ENCODE assay signal across 29 mouse cellular contexts in genomic region chr3:108778761-108779540, GRCm38 (mm10). TPM values are rescaled to one million over a fixed set of nuclear protein-coding genes. Genes with fewer than 3 reads are reported as not detected.
DNase-seq lines count a peak whose midpoint lies in the region; ATAC-seq and TF ChIP-seq lines count a peak whose summit lies in the region.
"Had no signal": no experiment of that assay in that cellular context is flagged by ENCODE, and none has a peak within 500 bp of the region (broad histone marks: within the 10 kb centered on the region; RNA-seq: fewer than 3 reads in every experiment).

No protein-coding gene starts in this region.

- no peak for TF ChIP-seq EP300 in stomach, postnatal 0 days (optimal IDR thresholded peaks at IDR 0.05)

- no peak for TF ChIP-seq POLR2A in liver, adult 2 months (IDR thresholded peaks at IDR 0.05; ENCODE audit: extremely low read depth, insufficient read depth, low read length)

- no peak overlapping the region for H3K9ac ChIP-seq in embryonic facial prominence, embryonic 14.5 days (ENCODE audit: low read depth, low read length)
- no peak overlapping the region for H3K9ac ChIP-seq in liver, adult 2 months (ENCODE audit: low read depth, low read length)
- no peak overlapping the region for H3K9ac ChIP-seq in stomach, postnatal 0 days (ENCODE audit: low read length)
- no peak overlapping the region for H3K9ac ChIP-seq in kidney, embryonic 16.5 days (replicated peaks; ENCODE audit: low read length)
- H3K9ac ChIP-seq: embryonic facial prominence, embryonic 12.5 days; forebrain, embryonic 13.5 days; heart, embryonic 12.5 days; heart, embryonic 15.5 days; hindbrain, embryonic 15.5 days had no signal

- H3K27me3 ChIP-seq in embryonic facial prominence, embryonic 14.5 days (replicated peaks; ENCODE audit: control insufficient read depth, insufficient read depth, low read length), result no peaks in the 10 kb centered on the region
- no peaks in the 10 kb centered on the region for H3K27me3 ChIP-seq in embryonic facial prominence, embryonic 10.5 days (replicated peaks; ENCODE audit: low read depth, poor library complexity, severe bottlenecking)
- no peaks in the 10 kb centered on the region for H3K27me3 ChIP-seq in liver, adult 2 months (ENCODE audit: control insufficient read depth, insufficient read depth, low read length)
- no peaks in the 10 kb centered on the region for H3K27me3 ChIP-seq in stomach, postnatal 0 days (ENCODE audit: control insufficient read depth, insufficient read depth, low read length)
- H3K27me3 ChIP-seq in kidney, embryonic 16.5 days (ENCODE audit: insufficient read depth, low read length), result no peaks in the 10 kb centered on the region
- H3K27me3 ChIP-seq: embryonic facial prominence, embryonic 12.5 days; forebrain, embryonic 13.5 days; hindbrain, embryonic 15.5 days had no signal

- no peaks in the 10 kb centered on the region for H3K9me3 ChIP-seq in embryonic facial prominence, embryonic 14.5 days (ENCODE audit: control insufficient read depth, low read length)
- no peaks in the 10 kb centered on the region for H3K9me3 ChIP-seq in embryonic facial prominence, embryonic 10.5 days
- no peaks in the 10 kb centered on the region for H3K9me3 ChIP-seq in stomach, postnatal 0 days (ENCODE audit: control insufficient read depth, low read length)
- no peaks in the 10 kb centered on the region for H3K9me3 ChIP-seq in kidney, embryonic 16.5 days (ENCODE audit: low read length)
- H3K9me3 ChIP-seq: embryonic facial prominence, embryonic 12.5 days; forebrain, embryonic 10.5 days; forebrain, embryonic 13.5 days; heart, embryonic 12.5 days; heart, embryonic 15.5 days; hindbrain, embryonic 15.5 days had no signal

- TF ChIP-seq CTCF in liver, adult 2 months (IDR thresholded peaks at IDR 0.05; ENCODE audit: low read depth, low read length), result no peak
- no peak for TF ChIP-seq CTCF in stomach, postnatal 0 days (IDR thresholded peaks at IDR 0.05; ENCODE audit: low read depth)

- no peak for ATAC-seq in embryonic facial prominence, embryonic 14.5 days (ENCODE audit: low read depth)
- no peak for ATAC-seq in stomach, postnatal 0 days (ENCODE audit: low FRiP score, low TSS enrichment)
- no peak for ATAC-seq in kidney, embryonic 16.5 days (ENCODE audit: low FRiP score, low TSS enrichment)
- ATAC-seq: activated CD4-positive, CD25-positive, alpha-beta regulatory T cell, adult 4 months; forebrain, embryonic 13.5 days; forebrain, embryonic 16.5 days had no signal

- H3K27ac ChIP-seq in embryonic facial prominence, embryonic 14.5 days (replicated peaks; ENCODE audit: low read depth, low read length), result 0 out of 2 replicates have a peak overlapping the region, but pooled peaks have one; percentile 8
- no peak overlapping the region for H3K27ac ChIP-seq in embryonic facial prominence, embryonic 10.5 days (replicated peaks)
- H3K27ac ChIP-seq in liver, adult 2 months (replicated peaks; ENCODE audit: insufficient read depth, low read depth, low read length), result no peak overlapping the region
- peak overlapping the region; percentile 53 for H3K27ac ChIP-seq in stomach, postnatal 0 days (replicated peaks)
- no peak overlapping the region for H3K27ac ChIP-seq in kidney, embryonic 16.5 days (ENCODE audit: low read length)
- H3K27ac ChIP-seq: embryonic facial prominence, embryonic 12.5 days; forebrain, embryonic 10.5 days; forebrain, embryonic 13.5 days; gastrocnemius, adult 2 months; heart, embryonic 15.5 days; hindbrain, embryonic 15.5 days had no signal

- H3K79me2 ChIP-seq in liver, adult 2 months (ENCODE audit: control insufficient read depth, insufficient read depth, low read length), result no peaks in the 10 kb centered on the region

- WGBS in embryonic facial prominence, embryonic 14.5 days, result 72% methylated on average over 4 of the region's 4 CpGs
- WGBS in embryonic facial prominence, embryonic 10.5 days, result 71% methylated on average over 4 of the region's 4 CpGs
- 38% methylated on average over 4 of the region's 4 CpGs for WGBS in liver, adult 2 months
- WGBS in stomach, postnatal 0 days, result 64% methylated on average over 4 of the region's 4 CpGs
- 59% methylated on average over 4 of the region's 4 CpGs for WGBS in kidney, embryonic 16.5 days

- no peak overlapping the region for H3K4me2 ChIP-seq in embryonic facial prominence, embryonic 14.5 days (ENCODE audit: low read depth, low read length)
- no peak overlapping the region for H3K4me2 ChIP-seq in stomach, postnatal 0 days (replicated peaks; ENCODE audit: low read depth)
- H3K4me2 ChIP-seq in kidney, embryonic 16.5 days (replicated peaks; ENCODE audit: low read depth, low read length), result no peak overlapping the region
- H3K4me2 ChIP-seq: embryonic facial prominence, embryonic 12.5 days; forebrain, embryonic 13.5 days; heart, embryonic 12.5 days; heart, embryonic 15.5 days; hindbrain, embryonic 15.5 days had no signal

- no peak overlapping the region for H3K4me3 ChIP-seq in embryonic facial prominence, embryonic 14.5 days (ENCODE audit: low read depth, low read length)
- no peak overlapping the region for H3K4me3 ChIP-seq in embryonic facial prominence, embryonic 10.5 days
- no peak overlapping the region for H3K4me3 ChIP-seq in liver, adult 2 months (ENCODE audit: insufficient read depth, low read depth, low read length)
- H3K4me3 ChIP-seq in stomach, postnatal 0 days (ENCODE audit: low read depth, low read length), result no peak overlapping the region
- H3K4me3 ChIP-seq in kidney, embryonic 16.5 days (ENCODE audit: low read length), result no peak overlapping the region
- H3K4me3 ChIP-seq: embryonic facial prominence, embryonic 12.5 days; forebrain, embryonic 10.5 days; forebrain, embryonic 13.5 days; gastrocnemius, adult 2 months; heart, embryonic 12.5 days; heart, embryonic 15.5 days; hindbrain, embryonic 15.5 days had no signal

- H3K4me1 ChIP-seq in embryonic facial prominence, embryonic 14.5 days (ENCODE audit: control insufficient read depth, insufficient read depth, low read length), result peaks cover 18% of the 10 kb centered on the region
- peaks cover 10% of the 10 kb centered on the region for H3K4me1 ChIP-seq in embryonic facial prominence, embryonic 10.5 days
- peaks cover 5% of the 10 kb centered on the region; the same call in 1 of the 2 replicates for H3K4me1 ChIP-seq in liver, adult 2 months (ENCODE audit: control insufficient read depth, insufficient read depth, low read length)
- H3K4me1 ChIP-seq in stomach, postnatal 0 days (replicated peaks; ENCODE audit: control insufficient read depth, insufficient read depth), result peaks cover 4% of the 10 kb centered on the region
- no peaks in the 10 kb centered on the region for H3K4me1 ChIP-seq in kidney, embryonic 16.5 days (ENCODE audit: insufficient read depth, low read length)

- DNase-seq in embryonic facial prominence, embryonic 14.5 days (ENCODE audit: low spot score), result no peak
- no peak for DNase-seq in embryonic facial prominence, embryonic 10.5 days (ENCODE audit: low spot score)
- DNase-seq in liver, adult 2 months (ENCODE audit: extremely low read depth, low read depth, low spot score), result peak; percentile 85
- no peak for DNase-seq in liver
- peak; percentile 55 to 60 for DNase-seq in urinary bladder, postnatal 36 days (ENCODE audit: low spot score in 2 of 2)
- no peak for DNase-seq in urinary bladder, postnatal 25 days (ENCODE audit: low spot score)
- DNase-seq in stomach, postnatal 0 days (ENCODE audit: low spot score), result no peak
- DNase-seq: adrenal gland, postnatal 10 days; adrenal gland, postnatal 36 days; cerebellum, adult 18-20 months; cerebellum, adult 9-10 months; cerebellum, postnatal 14 days; gastrocnemius, adult 2 months; gastrocnemius, postnatal 14 days; heart, adult 18-20 months; heart, postnatal 10 days; heart, postnatal 4 days had no signal

- no peaks in the 10 kb centered on the region for H3K36me3 ChIP-seq in embryonic facial prominence, embryonic 14.5 days (ENCODE audit: control insufficient read depth, insufficient read depth, low read length)
- no peaks in the 10 kb centered on the region for H3K36me3 ChIP-seq in embryonic facial prominence, embryonic 10.5 days (replicated peaks)
- H3K36me3 ChIP-seq in liver, adult 2 months (ENCODE audit: control insufficient read depth, insufficient read depth, low read length), result no peaks in the 10 kb centered on the region
- H3K36me3 ChIP-seq in stomach, postnatal 0 days (ENCODE audit: control insufficient read depth, insufficient read depth, low read length), result no peaks in the 10 kb centered on the region
- H3K36me3 ChIP-seq in kidney, embryonic 16.5 days (ENCODE audit: insufficient read depth, low read length), result no peaks in the 10 kb centered on the region
- H3K36me3 ChIP-seq: embryonic facial prominence, embryonic 12.5 days; forebrain, embryonic 10.5 days; heart, embryonic 12.5 days; heart, embryonic 15.5 days; hindbrain, embryonic 15.5 days had no signal

RNA-seq across cellular contexts. Expression of gene Aknad1, which starts 39.5 kb away (rescaled TPM):
- polyA plus RNA-seq in embryonic facial prominence, embryonic 14.5 days (2014; fragmentation: Nextera tagmentation; extraction: Ambion mirVana), result 0.92 and 1.5 TPM in 2 replicates
- polyA plus RNA-seq in embryonic facial prominence, embryonic 10.5 days (2016; fragmentation: Nextera tagmentation; extraction: Ambion mirVana), result 0.06 TPM in 1 of 2 replicates, not detected in the other
- not detected in 2 replicates for total RNA-seq in liver, adult 2 months (2014; rRNA removed)
- not detected in 2 replicates for polyA plus RNA-seq in liver, adult 2 months (2012; rRNA removed)
- polyA plus RNA-seq in stomach, postnatal 0 days (2015; fragmentation: Nextera tagmentation; extraction: Ambion mirVana), result 0.30 and 0.85 TPM in 2 replicates
- 0.11 TPM in 1 of 2 replicates, not detected in the other for polyA plus RNA-seq in kidney, embryonic 16.5 days (2015; fragmentation: Nextera tagmentation; extraction: Ambion mirVana)
- total RNA-seq: adrenal gland, adult 18-20 months; adrenal gland, postnatal 36 days; ES-E14; heart, adult 18-20 months had no signal
- polyA plus RNA-seq: activated CD4-positive, CD25-positive, alpha-beta regulatory T cell, adult 4 months; forebrain, embryonic 10.5 days; forebrain, embryonic 13.5 days; forebrain, embryonic 16.5 days; heart, embryonic 12.5 days; heart, embryonic 15.5 days; hindbrain, embryonic 11.5 days; hindbrain, embryonic 15.5 days had no signal

RNA-seq across cellular contexts. Expression of gene Gpsm2, which starts 56.8 kb away (rescaled TPM):
- 69.5 and 85.1 TPM in 2 replicates for polyA plus RNA-seq in embryonic facial prominence, embryonic 14.5 days (2014; fragmentation: Nextera tagmentation; extraction: Ambion mirVana)
- 76.0 and 80.2 TPM in 2 replicates for polyA plus RNA-seq in embryonic facial prominence, embryonic 10.5 days (2016; fragmentation: Nextera tagmentation; extraction: Ambion mirVana)
- 9.9 and 10.9 TPM in 2 replicates for total RNA-seq in liver, adult 2 months (2014; rRNA removed)
- 2.4 and 2.9 TPM in 2 replicates for polyA plus RNA-seq in liver, adult 2 months (2012; rRNA removed)
- 31.1 and 32.0 TPM in 2 replicates for polyA plus RNA-seq in stomach, postnatal 0 days (2015; fragmentation: Nextera tagmentation; extraction: Ambion mirVana)
- 38.4 and 51.5 TPM in 2 replicates for polyA plus RNA-seq in kidney, embryonic 16.5 days (2015; fragmentation: Nextera tagmentation; extraction: Ambion mirVana)

Comparison
In these comparisons a context has a peak if more than half of its experiments do, and no peak if none do; other contexts are left out.
1. DNase-seq: peak in liver, adult 2 months (single experiment) and urinary bladder, postnatal 36 days (2 of 2); none in embryonic facial prominence, embryonic 14.5 days (single experiment), embryonic facial prominence, embryonic 10.5 days (single experiment), liver (single experiment), urinary bladder, postnatal 25 days (single experiment) and stomach, postnatal 0 days (single experiment).
2. H3K27ac ChIP-seq: peak in embryonic facial prominence, embryonic 14.5 days (single experiment) and stomach, postnatal 0 days (single experiment); none in embryonic facial prominence, embryonic 10.5 days (single experiment), liver, adult 2 months (single experiment) and kidney, embryonic 16.5 days (single experiment).